Mouse (Mus musculus) stomach, adult 2 months (tissue): ENCODE measurements around the gene Vpreb2. TPM values are rescaled to one million over a fixed set of nuclear protein-coding genes. Genes with fewer than 3 reads are reported as not detected.

Experiments
- polyA plus RNA-seq: library from polyadenylated mRNA; depleted of rRNA; stranded (reverse); fragments of >200 nt; gene quantifications from 2 replicates; pipeline ENCODE4 v1.2.3, GENCODE M21; 2012; rRNA removed

The Vpreb2 gene
- polyA plus RNA-seq: not detected in 2 replicates

DNA sequence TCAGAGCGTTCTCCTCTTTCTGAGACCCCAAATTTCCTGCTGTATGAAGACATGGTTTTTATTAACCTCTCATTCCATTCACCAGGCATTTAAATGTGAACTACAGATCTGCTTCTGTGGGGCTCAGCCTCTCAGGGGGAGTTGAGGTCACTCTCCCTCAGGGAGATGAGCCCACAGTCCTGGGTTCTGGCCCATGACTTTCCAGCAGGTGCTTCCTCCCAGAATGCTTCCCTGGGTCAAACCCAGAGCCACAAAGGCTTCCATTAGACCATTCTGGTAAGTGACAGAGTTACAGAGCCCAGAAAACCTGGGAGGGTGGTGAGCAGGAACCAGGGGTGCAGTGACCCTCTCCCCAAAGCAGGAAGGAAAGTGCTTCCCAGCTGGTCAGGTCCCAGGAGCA is at the start of gene Vpreb2:
Vpreb2 (plus strand) TSS at position 301 of the 400 bp plus-strand sequence.

Other genes starting within 250 kb of the Vpreb2 start
- 55.4 and 63.7 TPM in 2 replicates for gene Med15, start 247.5 kb upstream of the Vpreb2 start, polyA plus RNA-seq
- gene Klhl22, start 220.8 kb upstream of the Vpreb2 start, polyA plus RNA-seq: 29.5 and 32.8 TPM in 2 replicates
- gene Scarf2, start 183.1 kb upstream of the Vpreb2 start, polyA plus RNA-seq: 25.6 and 36.5 TPM in 2 replicates
- 0.04 TPM in 1 of 2 replicates, not detected in the other for gene B830017H08Rik, start 147.3 kb upstream of the Vpreb2 start, polyA plus RNA-seq
- 9.3 and 11.1 TPM in 2 replicates for gene Car15, start 142.1 kb upstream of the Vpreb2 start, polyA plus RNA-seq
- gene Gm20518, start 88.8 kb upstream of the Vpreb2 start, polyA plus RNA-seq: 0.75 and 1.1 TPM in 2 replicates
- gene Tssk1, start 86.2 kb upstream of the Vpreb2 start, polyA plus RNA-seq: 0.02 and 0.05 TPM in 2 replicates
- 75.6 and 87.2 TPM in 2 replicates for gene Dgcr2, start 81.9 kb upstream of the Vpreb2 start, polyA plus RNA-seq
- gene Tssk2, start 81.8 kb upstream of the Vpreb2 start, polyA plus RNA-seq: not detected in 2 replicates
- 9.9 and 10.7 TPM in 2 replicates for gene Ess2, start 69.1 kb upstream of the Vpreb2 start, polyA plus RNA-seq
- gene Gsc2, start 65.4 kb upstream of the Vpreb2 start, polyA plus RNA-seq: 1.9 and 3.6 TPM in 2 replicates
- gene Slc25a1, start 52.2 kb upstream of the Vpreb2 start, polyA plus RNA-seq: 211 and 252 TPM in 2 replicates
- 32.9 and 53.4 TPM in 2 replicates for gene Dgcr6, start 72.4 kb downstream of the Vpreb2 start, polyA plus RNA-seq
- 17.1 and 18.7 TPM in 2 replicates for gene Prodh, start 109.8 kb downstream of the Vpreb2 start, polyA plus RNA-seq
- 8.3 and 11.5 TPM in 2 replicates for gene Rtn4r, start 147.2 kb downstream of the Vpreb2 start, polyA plus RNA-seq
- not detected in 2 replicates for gene Ccdc188, start 237.5 kb downstream of the Vpreb2 start, polyA plus RNA-seq